Mouse (Mus musculus) lung, postnatal 25 days (tissue): Measurements from ENCODE around the gene Dcun1d4.

Source experiments
- DNase-seq: peaks from one replicate; pipeline ENCODE4 v3.0.0; 2022; ENCODE audit warnings: low spot score

The Dcun1d4 gene

GRCm38 (mm10) chr5:73498559-73498958, 17.8 kb downstream of the Dcun1d4 start:
- DNase-seq: peak; percentile 7

- no peak for DNase-seq
Observed at GRCm38 (mm10) chr5:73500867-73501440, 20.2 kb downstream of the Dcun1d4 start.

- DNase-seq: no peak
Observed at GRCm38 (mm10) chr5:73502422-73502821, 21.6 kb downstream of the Dcun1d4 start.

- DNase-seq: no peak
Observed at GRCm38 (mm10) chr5:73503015-73503757, 22.4 kb downstream of the Dcun1d4 start.

- no peak for DNase-seq
Observed at GRCm38 (mm10) chr5:73511074-73511473, 30.3 kb downstream of the Dcun1d4 start.

GRCm38 (mm10) chr5:73512241-73512640, 31.4 kb downstream of the Dcun1d4 start:
- no peak for DNase-seq

GRCm38 (mm10) chr5:73512661-73513060, 31.9 kb downstream of the Dcun1d4 start:
- no peak for DNase-seq

GRCm38 (mm10) chr5:73514202-73514601, 33.4 kb downstream of the Dcun1d4 start:
- no peak for DNase-seq

GRCm38 (mm10) chr5:73517299-73517698, 36.5 kb downstream of the Dcun1d4 start:
- DNase-seq: no peak

GRCm38 (mm10) chr5:73518424-73519211, 37.8 kb downstream of the Dcun1d4 start:
- DNase-seq: no peak

GRCm38 (mm10) chr5:73520787-73521186, 40.0 kb downstream of the Dcun1d4 start:
- no peak for DNase-seq

- DNase-seq: no peak
Observed at GRCm38 (mm10) chr5:73523227-73523626, 42.4 kb downstream of the Dcun1d4 start.

- no peak for DNase-seq
Observed at GRCm38 (mm10) chr5:73524300-73525000, 43.6 kb downstream of the Dcun1d4 start.

- no peak for DNase-seq
Observed at GRCm38 (mm10) chr5:73532222-73532621, 51.4 kb downstream of the Dcun1d4 start.

- no peak for DNase-seq
Observed at GRCm38 (mm10) chr5:73532879-73533278, 52.1 kb downstream of the Dcun1d4 start.

GRCm38 (mm10) chr5:73537669-73538068, 56.9 kb downstream of the Dcun1d4 start:
- DNase-seq: no peak

GRCm38 (mm10) chr5:73538586-73539298, 57.9 kb downstream of the Dcun1d4 start:
- no peak for DNase-seq

- peak; percentile 64 for DNase-seq
Observed at GRCm38 (mm10) chr5:73539848-73540510, 59.2 kb downstream of the Dcun1d4 start.

- DNase-seq: no peak
Observed at GRCm38 (mm10) chr5:73540511-73540871, 59.7 kb downstream of the Dcun1d4 start.

- DNase-seq: no peak
Observed at GRCm38 (mm10) chr5:73544111-73544753, 63.4 kb downstream of the Dcun1d4 start.

GRCm38 (mm10) chr5:73545641-73546040, 64.8 kb downstream of the Dcun1d4 start:
- DNase-seq: no peak
